Mouse (Mus musculus) stomach, postnatal 0 days (tissue): Measurements from ENCODE around the gene Fyn. TPM values are rescaled to one million over a fixed set of nuclear protein-coding genes. Genes with fewer than 3 reads are reported as not detected.

Source experiments
- ATAC-seq: fragments of 200-750 bp; cut with Nextera tagmentation; 2 replicates; pipeline ENCODE4 v1.8.0; 2017; ENCODE audit not compliant: low FRiP score, low TSS enrichment
- DNase-seq: peaks from one replicate; pipeline ENCODE4 v3.0.0-alpha.2; 2016; ENCODE audit warnings: low spot score
- H3K27ac ChIP-seq: fragments of 300-500 bp; sonication (generic); replicated peaks from 2 replicates; pipeline ENCODE4 v1.5.1; 2014; ENCODE audit warnings: mild to moderate bottlenecking, control low read depth
- H3K27me3 ChIP-seq: fragments of 300-500 bp; sonication (generic); 2 replicates; pipeline ENCODE4 v1.6.1; 2014; ENCODE audit warnings: low read length; ENCODE audit not compliant: control insufficient read depth, insufficient read depth
- H3K36me3 ChIP-seq: fragments of 300-500 bp; sonication (generic); 2 replicates; pipeline ENCODE4 v1.6.1; 2014; ENCODE audit warnings: low read length, mixed read lengths; ENCODE audit not compliant: control insufficient read depth, insufficient read depth
- H3K4me1 ChIP-seq: fragments of 300-500 bp; sonication (generic); replicated peaks from 2 replicates; pipeline ENCODE4 v1.6.1; 2014; ENCODE audit warnings: antibody characterized with exemption; ENCODE audit not compliant: control insufficient read depth, insufficient read depth
- H3K4me2 ChIP-seq: fragments of 300-500 bp; sonication (generic); replicated peaks from 2 replicates; pipeline ENCODE4 v1.6.1; 2014; ENCODE audit warnings: low read depth, mild to moderate bottlenecking, control low read depth, moderate library complexity
- H3K4me3 ChIP-seq: fragments of 300-500 bp; sonication (generic); 2 replicates; pipeline ENCODE4 v1.5.1; 2014; ENCODE audit warnings: low read depth, low read length, control low read depth
- H3K9ac ChIP-seq: fragments of 300-500 bp; sonication (generic); 2 replicates; pipeline ENCODE4 v1.6.1; 2014; ENCODE audit warnings: mild to moderate bottlenecking, low read length, control low read depth, mixed read lengths
- H3K9me3 ChIP-seq: fragments of 300-500 bp; sonication (generic); 2 replicates; pipeline ENCODE4 v1.6.1; 2016; ENCODE audit warnings: low read length; ENCODE audit not compliant: control insufficient read depth
- CTCF ChIP-seq: IDR thresholded peaks from 2 replicates; pipeline ENCODE4 v1.5.1; 2016; ENCODE audit warnings: antibody characterized with exemption, low read depth, mild to moderate bottlenecking, moderate library complexity
- EP300 ChIP-seq: optimal IDR thresholded peaks from 2 replicates; pipeline ENCODE3; 2016; ENCODE audit warnings: antibody characterized with exemption
- WGBS: fragments of 180-500 bp; shearing (Covaris S2); extraction: QIAGEN DNeasy Blood & Tissue Kit; methylation state at CpG from one replicate; pipeline ENCODE4 v1.1.7; 2014; 5-methylcytosine and 5-hydroxymethylcytosine counted together
- polyA plus RNA-seq: library from polyadenylated mRNA; unstranded; fragments of >200 nt; fragmentation: Nextera tagmentation; extraction: Ambion mirVana; gene quantifications from 2 replicates; pipeline ENCODE4 v1.2.1, GENCODE M21; 2015

Gene Fyn
- polyA plus RNA-seq, 1 experiment from 2014 or later: 12.5 TPM

DNA sequence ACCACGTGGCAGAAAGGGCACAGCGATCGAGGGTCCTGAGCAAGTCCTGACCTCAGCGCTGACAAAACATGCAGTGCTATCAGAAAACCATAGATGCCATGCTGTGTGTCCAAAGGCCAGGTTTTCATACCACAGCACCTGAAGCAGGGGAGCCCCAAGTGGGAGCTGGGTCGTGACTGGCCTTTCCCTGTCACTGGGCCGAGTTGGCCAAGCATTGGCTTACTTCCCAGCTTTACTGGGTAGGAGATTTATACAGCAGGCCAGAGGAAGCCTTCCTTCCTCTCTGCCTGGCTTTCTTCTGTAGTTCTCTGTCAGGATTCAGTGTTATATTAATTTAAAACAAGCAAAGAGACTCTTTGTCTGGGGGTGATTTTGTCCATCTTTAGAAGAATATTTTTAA is 35.1 kb downstream of the Fyn start:
- WGBS: 78% methylated on average over 6 of the region's 6 CpGs
- Histone ChIP-seq H3K4me1 (no peaks in the 10 kb centered on the region), H3K9ac (no peak overlapping the region), H3K27me3 (no peaks in the 10 kb centered on the region), H3K4me2 (no peak overlapping the region), H3K27ac (no peak overlapping the region), H3K36me3 (no peaks in the 10 kb centered on the region), H3K4me3 (no peak overlapping the region), H3K9me3 (no peaks in the 10 kb centered on the region)
- no peak for TF ChIP-seq EP300
- no peak for TF ChIP-seq CTCF
- DNase-seq: no peak
- no peak for ATAC-seq

DNA sequence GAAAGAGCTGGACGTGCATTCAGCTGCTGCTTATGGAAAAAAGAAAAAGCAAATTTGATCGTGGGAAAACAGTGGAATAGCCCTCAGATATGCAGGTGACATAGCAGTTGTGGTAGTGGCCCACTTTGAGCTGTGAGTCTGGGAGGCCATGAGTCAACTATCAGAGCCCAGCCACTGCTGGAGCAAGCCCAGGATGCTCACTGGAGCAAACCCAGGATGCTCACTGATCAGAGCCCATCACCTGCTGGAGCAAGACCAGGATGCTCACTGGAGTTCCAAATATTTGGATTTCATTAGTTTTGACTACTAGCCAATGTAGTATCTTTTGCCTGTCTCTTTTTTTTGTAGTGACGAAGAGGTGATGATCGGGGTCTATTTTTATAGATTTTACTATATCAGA is 35.5 kb downstream of the Fyn start:
- no peak overlapping the region for H3K9ac ChIP-seq
- WGBS: 83% methylated on average over 4 of the region's 4 CpGs
- no peaks in the 10 kb centered on the region for H3K9me3 ChIP-seq
- DNase-seq (no peak), ATAC-seq (no peak)
- H3K4me3 ChIP-seq: no peak overlapping the region
- H3K36me3 ChIP-seq: no peaks in the 10 kb centered on the region
- no peak overlapping the region for H3K27ac ChIP-seq
- no peak overlapping the region for H3K4me2 ChIP-seq
- TF ChIP-seq EP300: no peak
- no peak for TF ChIP-seq CTCF
- H3K27me3 ChIP-seq: no peaks in the 10 kb centered on the region
- H3K4me1 ChIP-seq: no peaks in the 10 kb centered on the region

- H3K27me3 ChIP-seq: no peaks in the 10 kb centered on the region
- no peaks in the 10 kb centered on the region for H3K9me3 ChIP-seq
- 46% methylated on average over 10 of the region's 10 CpGs for WGBS
- DNase-seq: peak; percentile 27
- H3K4me3 ChIP-seq: no peak overlapping the region
- H3K4me1 ChIP-seq: no peaks in the 10 kb centered on the region
- no peak overlapping the region for H3K9ac ChIP-seq
- H3K27ac ChIP-seq: no peak overlapping the region
- no peaks in the 10 kb centered on the region for H3K36me3 ChIP-seq
- H3K4me2 ChIP-seq: no peak overlapping the region
- ATAC-seq: peak; percentile 82
- TF ChIP-seq CTCF (0 out of 2 replicates have a peak, but pooled peaks have one; percentile 4), EP300 (no peak)
Observed at GRCm38 (mm10) chr10:39405982-39406797, 37.5 kb downstream of the Fyn start.

DNA sequence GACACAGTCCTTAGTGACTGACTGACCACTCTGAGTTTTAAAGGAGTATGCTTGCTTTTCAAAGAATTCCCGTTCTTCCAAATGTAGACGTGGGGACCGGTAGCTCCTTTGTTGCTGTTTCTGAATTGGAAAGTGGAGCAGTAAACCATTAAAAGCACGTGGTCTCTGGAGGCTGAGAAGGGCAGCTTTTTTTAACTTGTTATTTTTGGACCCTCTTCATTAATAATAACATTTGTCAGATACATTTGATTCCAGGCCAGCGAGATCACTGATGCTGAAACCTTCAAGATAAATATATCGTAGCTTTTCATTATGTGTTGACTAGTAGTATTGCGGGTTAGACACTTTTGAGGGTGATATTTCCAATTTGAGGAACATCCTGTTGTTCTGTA is 38.1 kb downstream of the Fyn start:
- Histone ChIP-seq H3K9me3 (no peaks in the 10 kb centered on the region), H3K4me3 (no peak overlapping the region), H3K27me3 (no peaks in the 10 kb centered on the region), H3K36me3 (no peaks in the 10 kb centered on the region), H3K9ac (no peak overlapping the region), H3K4me1 (no peaks in the 10 kb centered on the region), H3K4me2 (no peak overlapping the region), H3K27ac (no peak overlapping the region)
- WGBS: 39% methylated on average over 7 of the region's 7 CpGs
- no peak for ATAC-seq
- TF ChIP-seq EP300 (no peak), CTCF (no peak)
- no peak for DNase-seq

DNA sequence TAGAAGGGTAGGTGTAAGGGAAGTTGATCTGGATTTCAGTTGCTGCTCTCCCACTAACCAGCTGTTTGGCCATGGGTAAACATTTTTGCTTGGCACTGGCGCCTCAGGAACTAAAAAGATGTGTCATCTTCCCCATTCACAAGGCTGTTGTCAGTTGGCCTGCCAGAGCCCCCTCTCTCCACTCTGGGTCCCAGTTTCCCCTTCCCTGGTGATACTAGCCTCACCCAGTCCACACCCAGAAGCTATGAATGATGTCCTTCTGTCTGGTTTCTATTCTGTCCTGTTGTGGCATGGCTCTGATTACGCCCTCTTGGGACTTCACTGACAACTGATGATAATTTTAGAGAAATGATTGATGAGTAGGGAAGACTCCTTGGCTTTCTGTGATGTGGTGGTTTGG is 38.9 kb downstream of the Fyn start:
- H3K4me1 ChIP-seq: no peaks in the 10 kb centered on the region
- no peak overlapping the region for H3K4me2 ChIP-seq
- no peaks in the 10 kb centered on the region for H3K9me3 ChIP-seq
- 92% methylated on average over 2 of the region's 2 CpGs for WGBS
- no peak overlapping the region for H3K27ac ChIP-seq
- DNase-seq (no peak), ATAC-seq (no peak)
- no peak overlapping the region for H3K9ac ChIP-seq
- TF ChIP-seq EP300: no peak
- no peak for TF ChIP-seq CTCF
- no peaks in the 10 kb centered on the region for H3K27me3 ChIP-seq
- H3K36me3 ChIP-seq: no peaks in the 10 kb centered on the region
- no peak overlapping the region for H3K4me3 ChIP-seq

- Histone ChIP-seq H3K9me3 (no peaks in the 10 kb centered on the region), H3K27ac (no peak overlapping the region), H3K4me3 (no peak overlapping the region), H3K36me3 (no peaks in the 10 kb centered on the region), H3K9ac (no peak overlapping the region), H3K27me3 (no peaks in the 10 kb centered on the region), H3K4me1 (no peaks in the 10 kb centered on the region), H3K4me2 (no peak overlapping the region)
- no peak for ATAC-seq
- no peak for TF ChIP-seq EP300
- no peak for TF ChIP-seq CTCF
- 71% methylated on average over 7 of the region's 7 CpGs for WGBS
- DNase-seq: no peak
Observed at GRCm38 (mm10) chr10:39409602-39410001, 40.9 kb downstream of the Fyn start.
